ENCODE assay signal across 8 mouse cellular contexts in genomic region chr4:136470347-136471071, GRCm38 (mm10). TPM values are rescaled to one million over a fixed set of nuclear protein-coding genes. Genes with fewer than 3 reads are reported as not detected.
DNase-seq lines count a peak whose midpoint lies in the region; ATAC-seq and TF ChIP-seq lines count a peak whose summit lies in the region.

No protein-coding gene starts in this region.

- H3K27me3 ChIP-seq in liver, embryonic 12.5 days (replicated peaks), result peaks cover 32% of the 10 kb centered on the region

- no peaks in the 10 kb centered on the region for H3K9me3 ChIP-seq in liver, embryonic 12.5 days (replicated peaks)

- H3K4me3 ChIP-seq in cortical plate, adult 2 months (ENCODE audit: insufficient read depth, low read length), result peak overlapping the region; percentile 64
- H3K4me3 ChIP-seq in liver, embryonic 12.5 days, result peak overlapping the region; percentile 66

- no peak for TF ChIP-seq CTCF in cortical plate, adult 2 months (IDR thresholded peaks at IDR 0.05; ENCODE audit: extremely low read depth, insufficient read depth, low read length)

- peak overlapping the region; percentile 96 for H3K4me2 ChIP-seq in liver, embryonic 12.5 days

- DNase-seq in 3134 (ENCODE audit: extremely low read depth, insufficient read length, low spot score), result peak; percentile 78
- DNase-seq in T-cell, adult 2 months (ENCODE audit: low spot score), result peak; percentile 17
- peak; percentile 45 for DNase-seq in kidney, adult 11 months
- DNase-seq in naive thymus-derived CD4-positive, alpha-beta T cell, adult 2 months (ENCODE audit: low read depth), result peak; percentile 57
- peak; percentile 32 for DNase-seq in thymus, postnatal 36 days

- no peaks in the 10 kb centered on the region for H3K36me3 ChIP-seq in liver, embryonic 12.5 days

- 0 out of 2 replicates have a peak, but pooled peaks have one; percentile 19 for TF ChIP-seq POLR2A in cortical plate, adult 2 months (IDR thresholded peaks at IDR 0.05; ENCODE audit: extremely low read depth, insufficient read depth, low read length)

- peak overlapping the region; percentile 82 for H3K9ac ChIP-seq in liver, embryonic 12.5 days

- under 1% methylated on average over 50 of the region's 58 CpGs for WGBS in liver, embryonic 12.5 days (ENCODE audit: insufficient replicate concordance)

- peak overlapping the region; percentile 72 for H3K27ac ChIP-seq in cortical plate, adult 2 months (ENCODE audit: insufficient read depth, low read length)
- H3K27ac ChIP-seq in liver, embryonic 12.5 days, result peak overlapping the region; percentile 78

- peaks cover 6% of the 10 kb centered on the region; the same call in 1 of the 2 replicates for H3K4me1 ChIP-seq in cortical plate, adult 2 months (ENCODE audit: control insufficient read depth, insufficient read depth, low read length)
- H3K4me1 ChIP-seq in liver, embryonic 12.5 days, result peaks cover 29% of the 10 kb centered on the region

- ATAC-seq in granulocyte monocyte progenitor cell, adult 5-6 weeks (replicated peaks; ENCODE audit: poor library complexity, severe bottlenecking), result peak; percentile 64
- ATAC-seq in liver, embryonic 12.5 days, result 0 out of 2 replicates have a peak, but pooled peaks have one; percentile 30

RNA-seq across cellular contexts. Expression of gene Luzp1, which starts 0.9 kb away (rescaled TPM):
- polyA plus RNA-seq in cortical plate, adult 2 months (2012; rRNA removed), result 29.5 and 29.6 TPM in 2 replicates
- 6.2 and 10.2 TPM in 2 replicates for total RNA-seq in granulocyte monocyte progenitor cell, adult 5-6 weeks (2014; fragmentation: Nextera tagmentation)
- 4.0 and 4.1 TPM in 2 replicates for total RNA-seq in granulocyte monocyte progenitor cell, adult 5-6 weeks (2017)
- polyA plus RNA-seq in liver, embryonic 12.5 days (2016; fragmentation: Nextera tagmentation; extraction: Ambion mirVana), result 25.6 and 25.7 TPM in 2 replicates

RNA-seq across cellular contexts. Expression of gene 6030445D17Rik, which starts 8.5 kb away (rescaled TPM):
- 0.35 and 0.49 TPM in 2 replicates for polyA plus RNA-seq in cortical plate, adult 2 months (2012; rRNA removed)
- not detected in 2 replicates for total RNA-seq in granulocyte monocyte progenitor cell, adult 5-6 weeks (2014; fragmentation: Nextera tagmentation)
- not detected in 2 replicates for total RNA-seq in granulocyte monocyte progenitor cell, adult 5-6 weeks (2017)
- polyA plus RNA-seq in liver, embryonic 12.5 days (2016; fragmentation: Nextera tagmentation; extraction: Ambion mirVana), result 0.10 TPM in 1 of 2 replicates, not detected in the other

RNA-seq across cellular contexts. Expression of gene Htr1d, which starts 47.2 kb away (rescaled TPM):
- 0.19 and 0.81 TPM in 2 replicates for polyA plus RNA-seq in cortical plate, adult 2 months (2012; rRNA removed)
- not detected in 2 replicates for total RNA-seq in granulocyte monocyte progenitor cell, adult 5-6 weeks (2014; fragmentation: Nextera tagmentation)
- total RNA-seq in granulocyte monocyte progenitor cell, adult 5-6 weeks (2017), result not detected in 2 replicates
- polyA plus RNA-seq in liver, embryonic 12.5 days (2016; fragmentation: Nextera tagmentation; extraction: Ambion mirVana), result not detected in 2 replicates

Comparison
In these comparisons a context has a peak if more than half of its experiments do, and no peak if none do; other contexts are left out.
1. Peak in every context shown above with its lines: DNase-seq, ATAC-seq, H3K4me3 ChIP-seq and H3K27ac ChIP-seq.
2. DNase-seq: peak in every context shown above with its lines; median percentile 78 in 3134; 57 in naive thymus-derived CD4-positive, alpha-beta T cell, adult 2 months; 45 in kidney, adult 11 months; 32 in thymus, postnatal 36 days; 17 in T-cell, adult 2 months.